Mouse (Mus musculus): Measurements from ENCODE around the gene Acsbg2. TPM values are rescaled to one million over a fixed set of nuclear protein-coding genes. Genes with fewer than 3 reads are reported as not detected.
A peak's percentile ranks its signal among the peaks of the same experiment; 100 is the strongest.

Gene Acsbg2
- polyA plus RNA-seq, 1 experiment from 2014 or later: not detected

DNA sequence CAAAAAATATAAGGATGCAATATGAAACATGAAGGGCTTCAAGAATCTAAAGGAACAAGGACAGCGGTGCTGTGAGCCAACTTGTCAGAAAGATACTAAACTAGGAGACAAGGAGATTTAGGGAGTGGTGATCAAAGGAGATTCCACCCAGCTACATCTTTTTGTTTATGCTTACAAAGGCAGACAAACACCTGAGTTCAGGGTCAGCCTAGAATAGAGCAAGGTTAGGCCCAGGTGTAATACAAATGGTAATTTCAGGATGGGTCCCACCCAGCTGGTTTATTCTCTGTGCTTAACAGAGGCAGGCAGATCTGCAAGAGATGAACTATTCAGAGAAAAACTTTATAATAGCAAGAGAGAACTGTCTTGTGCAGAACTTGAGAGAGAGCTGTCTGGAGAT is 40.9 kb downstream of the Acsbg2 start:
- WGBS: 92% methylated on average over 1 of the region's 1 CpGs
- H3K4me2 ChIP-seq (ENCODE audit: low read depth, low read length): no peak overlapping the region
- H3K4me3 ChIP-seq (ENCODE audit: low read depth, low read length): no peak overlapping the region
- no peak overlapping the region for H3K9ac ChIP-seq (replicated peaks; ENCODE audit: low read depth, low read length)
- H3K27ac ChIP-seq (ENCODE audit: low read depth, low read length): no peak overlapping the region
- ATAC-seq (ENCODE audit: low read depth): no peak
- H3K36me3 ChIP-seq (ENCODE audit: control insufficient read depth, insufficient read depth, low read length): no peaks in the 10 kb centered on the region
- no peaks in the 10 kb centered on the region for H3K9me3 ChIP-seq (ENCODE audit: control insufficient read depth, low read length)
- no peaks in the 10 kb centered on the region for H3K27me3 ChIP-seq (ENCODE audit: control insufficient read depth, insufficient read depth, low read length)
- H3K4me1 ChIP-seq (ENCODE audit: control insufficient read depth, insufficient read depth, low read length): 0 out of 2 replicates have a peak, but pooled peaks cover 5% of the 10 kb centered on the region

GRCm38 (mm10) chr17:56832918-56833317 is 41.3 kb downstream of the Acsbg2 start:
- Histone ChIP-seq H3K4me3 (ENCODE audit: low read depth, low read length) (no peak overlapping the region), H3K9me3 (ENCODE audit: control insufficient read depth, low read length) (no peaks in the 10 kb centered on the region), H3K27ac (ENCODE audit: low read depth, low read length) (no peak overlapping the region), H3K27me3 (ENCODE audit: control insufficient read depth, insufficient read depth, low read length) (no peaks in the 10 kb centered on the region), H3K36me3 (ENCODE audit: control insufficient read depth, insufficient read depth, low read length) (no peaks in the 10 kb centered on the region), H3K4me2 (ENCODE audit: low read depth, low read length) (no peak overlapping the region), H3K9ac (replicated peaks; ENCODE audit: low read depth, low read length) (no peak overlapping the region), H3K4me1 (ENCODE audit: control insufficient read depth, insufficient read depth, low read length) (0 out of 2 replicates have a peak, but pooled peaks cover 5% of the 10 kb centered on the region)
- ATAC-seq (ENCODE audit: low read depth): no peak
- 82% methylated on average over 1 of the region's 1 CpGs for WGBS

DNA sequence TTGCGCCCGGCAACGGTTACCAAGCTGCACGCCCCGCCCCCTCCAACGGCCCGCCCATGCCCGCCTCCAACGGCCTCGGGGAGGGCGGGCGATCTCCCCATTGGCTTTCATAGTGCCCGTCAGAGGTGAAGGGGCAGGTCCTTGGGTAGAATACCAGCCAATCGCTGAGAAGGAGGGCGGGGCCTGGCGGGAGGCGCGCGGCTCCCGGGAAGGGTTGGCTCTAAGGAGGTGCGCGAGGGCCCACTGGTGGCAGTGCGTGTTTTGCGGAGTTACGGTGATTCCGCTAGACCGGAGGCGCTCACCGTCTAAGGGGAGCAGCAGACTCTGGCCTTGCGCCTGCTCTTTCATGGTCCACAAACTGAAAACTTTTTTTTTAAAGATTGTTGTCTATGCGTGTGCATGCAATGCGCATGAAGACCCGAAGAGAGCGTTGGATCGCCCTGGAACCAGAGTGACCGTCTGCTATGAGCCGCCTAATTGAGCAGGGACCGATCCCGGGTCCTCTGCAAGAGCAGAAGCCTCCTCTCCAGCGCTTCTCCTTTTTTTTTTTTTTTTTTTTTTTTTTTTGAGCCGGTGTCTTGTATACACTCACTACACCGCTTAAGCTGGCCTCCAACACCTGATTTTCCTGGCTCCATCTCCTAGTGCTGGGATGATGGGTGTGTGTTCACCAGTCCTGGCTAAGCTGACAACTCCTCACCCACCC is 43.0 kb downstream of the Acsbg2 start:
- Histone ChIP-seq H3K27me3 (ENCODE audit: control insufficient read depth, insufficient read depth, low read length) (no peaks in the 10 kb centered on the region), H3K9me3 (ENCODE audit: control insufficient read depth, low read length) (no peaks in the 10 kb centered on the region), H3K27ac (ENCODE audit: low read depth, low read length) (no peak overlapping the region), H3K4me3 (ENCODE audit: low read depth, low read length) (peak overlapping the region; percentile 60), H3K36me3 (ENCODE audit: control insufficient read depth, insufficient read depth, low read length) (no peaks in the 10 kb centered on the region), H3K4me2 (ENCODE audit: low read depth, low read length) (peak overlapping the region; percentile 71), H3K4me1 (ENCODE audit: control insufficient read depth, insufficient read depth, low read length) (0 out of 2 replicates have a peak, but pooled peaks cover 5% of the 10 kb centered on the region), H3K9ac (replicated peaks; ENCODE audit: low read depth, low read length) (no peak overlapping the region)
- peak; percentile 98 for ATAC-seq (ENCODE audit: low read depth)
- under 1% methylated on average over 42 of the region's 42 CpGs for WGBS

DNA sequence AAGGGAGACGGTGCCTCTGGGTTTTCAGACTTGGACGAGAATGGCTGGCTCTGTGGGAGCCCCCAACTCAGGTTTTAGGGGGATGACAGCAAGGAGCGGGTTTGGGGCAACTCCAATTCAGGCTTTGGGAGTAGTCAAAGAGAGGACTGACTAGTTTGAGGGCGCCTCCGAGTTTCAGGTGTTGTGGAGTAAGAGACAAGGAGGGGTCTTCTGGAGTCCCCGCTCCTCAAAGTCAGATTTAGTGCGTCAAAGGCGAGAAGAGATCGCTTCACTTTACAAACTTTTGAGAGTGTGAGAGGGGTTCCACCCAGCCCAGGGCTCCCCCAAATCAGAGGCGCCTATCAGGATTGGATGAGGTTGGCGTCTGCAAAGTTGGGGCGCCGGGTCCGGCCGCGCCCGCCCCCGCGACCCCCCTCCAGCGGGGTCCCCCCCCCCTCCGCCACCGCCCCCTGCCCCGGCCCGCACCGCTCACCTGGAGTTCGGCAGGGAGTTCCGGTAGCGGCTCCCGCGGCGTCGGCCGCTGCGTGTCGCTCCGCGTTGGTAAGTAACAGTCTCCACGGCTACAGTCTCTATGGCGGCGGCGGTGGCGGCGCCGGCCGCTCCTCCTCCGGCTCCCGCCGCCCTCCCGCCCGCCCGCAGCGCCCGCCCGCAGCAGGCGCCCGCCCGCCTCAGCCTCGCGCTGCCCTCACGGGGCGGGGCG is 43.7 kb downstream of the Acsbg2 start, which contains the start of gene Rfx2:
Gene Rfx2, minus strand, starts transcription at position 603 of the 700 bp plus-strand sequence.
- WGBS: 0% methylated on average over 35 of the region's 62 CpGs
- no peaks in the 10 kb centered on the region for H3K27me3 ChIP-seq (ENCODE audit: control insufficient read depth, insufficient read depth, low read length)
- H3K9me3 ChIP-seq (ENCODE audit: control insufficient read depth, low read length): no peaks in the 10 kb centered on the region
- ATAC-seq (ENCODE audit: low read depth): no peak; the same call in 1 of the 2 replicates
- H3K4me1 ChIP-seq (ENCODE audit: control insufficient read depth, insufficient read depth, low read length): 0 out of 2 replicates have a peak, but pooled peaks cover 5% of the 10 kb centered on the region
- H3K9ac ChIP-seq (replicated peaks; ENCODE audit: low read depth, low read length): peak within 1 kb of the TSS; percentile 44
- no peak within 1 kb of the TSS for H3K27ac ChIP-seq (ENCODE audit: low read depth, low read length)
- H3K4me2 ChIP-seq (ENCODE audit: low read depth, low read length): peak within 1 kb of the TSS; percentile 71
- H3K4me3 ChIP-seq (ENCODE audit: low read depth, low read length): peak within 1 kb of the TSS; percentile 60
- H3K36me3 ChIP-seq (ENCODE audit: control insufficient read depth, insufficient read depth, low read length): no peaks in the 10 kb centered on the region

DNA sequence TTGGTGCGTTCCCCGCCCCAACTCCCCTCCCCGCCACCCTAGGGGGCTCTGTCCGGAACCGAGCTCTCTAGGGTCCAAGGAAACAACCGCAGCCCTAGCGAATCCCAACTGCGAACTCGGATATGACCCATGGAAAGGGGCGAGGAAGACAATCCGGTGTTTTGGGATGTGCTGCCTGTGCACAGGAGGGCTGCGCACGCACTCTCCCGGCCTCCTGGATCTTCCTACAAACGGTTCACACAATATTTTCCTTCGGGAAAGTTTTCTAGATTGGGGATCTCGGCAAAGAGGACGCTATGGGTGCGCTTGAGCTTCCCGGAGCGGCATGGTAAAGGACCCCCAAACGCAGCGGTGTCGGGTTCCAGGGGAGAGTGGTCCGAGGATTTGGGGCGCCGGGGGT is 44.5 kb downstream of the Acsbg2 start:
- under 1% methylated on average over 27 of the region's 27 CpGs for WGBS

GRCm38 (mm10) chr17:56829171-56829570 is 45.1 kb downstream of the Acsbg2 start:
- peak overlapping the region; percentile 71 for H3K4me2 ChIP-seq (ENCODE audit: low read depth, low read length)
- 0 out of 2 replicates have a peak, but pooled peaks cover 5% of the 10 kb centered on the region for H3K4me1 ChIP-seq (ENCODE audit: control insufficient read depth, insufficient read depth, low read length)
- H3K4me3 ChIP-seq (ENCODE audit: low read depth, low read length): peak overlapping the region; percentile 60
- WGBS: 27% methylated on average over 11 of the region's 11 CpGs
- no peaks in the 10 kb centered on the region for H3K36me3 ChIP-seq (ENCODE audit: control insufficient read depth, insufficient read depth, low read length)
- no peak overlapping the region for H3K9ac ChIP-seq (replicated peaks; ENCODE audit: low read depth, low read length)
- H3K9me3 ChIP-seq (ENCODE audit: control insufficient read depth, low read length): no peaks in the 10 kb centered on the region
- no peak for ATAC-seq (ENCODE audit: low read depth)
- no peak overlapping the region for H3K27ac ChIP-seq (ENCODE audit: low read depth, low read length)
- H3K27me3 ChIP-seq (ENCODE audit: control insufficient read depth, insufficient read depth, low read length): no peaks in the 10 kb centered on the region

More for the DNA sequence above, 44.5 kb downstream of the Acsbg2 start:
- H3K9me3 ChIP-seq (ENCODE audit: control insufficient read depth, low read length): no peaks in the 10 kb centered on the region
- H3K27me3 ChIP-seq (ENCODE audit: control insufficient read depth, insufficient read depth, low read length): no peaks in the 10 kb centered on the region
- no peak for ATAC-seq (ENCODE audit: low read depth)
- 0 out of 2 replicates have a peak, but pooled peaks cover 5% of the 10 kb centered on the region for H3K4me1 ChIP-seq (ENCODE audit: control insufficient read depth, insufficient read depth, low read length)
- peak overlapping the region; percentile 39; the same call in 1 of the 2 replicates for H3K9ac ChIP-seq (replicated peaks; ENCODE audit: low read depth, low read length)
- H3K36me3 ChIP-seq (ENCODE audit: control insufficient read depth, insufficient read depth, low read length): no peaks in the 10 kb centered on the region
- peak overlapping the region; percentile 60 for H3K4me3 ChIP-seq (ENCODE audit: low read depth, low read length)
- no peak overlapping the region for H3K27ac ChIP-seq (ENCODE audit: low read depth, low read length)
- peak overlapping the region; percentile 71 for H3K4me2 ChIP-seq (ENCODE audit: low read depth, low read length)

DNA sequence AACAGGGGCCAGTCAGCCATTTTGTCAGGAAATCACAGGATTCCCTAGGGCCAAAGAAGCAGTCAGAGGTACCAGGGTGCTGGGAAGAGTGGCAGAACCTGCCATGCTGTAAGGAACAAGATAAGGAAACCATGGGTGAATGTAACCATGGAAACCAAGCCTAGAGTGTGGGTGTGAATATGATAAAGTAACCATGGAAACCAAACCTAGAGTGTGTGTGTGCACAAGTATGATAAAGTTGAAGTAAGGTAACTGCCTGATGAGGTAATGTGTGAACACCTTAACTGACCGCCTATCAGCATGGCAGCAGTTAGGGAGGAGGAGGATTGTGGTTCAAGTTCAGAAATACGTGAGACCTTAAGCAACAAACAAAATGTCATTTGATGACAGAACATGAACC is 47.5 kb downstream of the Acsbg2 start:
- H3K36me3 ChIP-seq (ENCODE audit: control insufficient read depth, insufficient read depth, low read length): no peaks in the 10 kb centered on the region
- H3K4me2 ChIP-seq (ENCODE audit: low read depth, low read length): no peak overlapping the region
- H3K9ac ChIP-seq (replicated peaks; ENCODE audit: low read depth, low read length): no peak overlapping the region
- 0 out of 2 replicates have a peak, but pooled peaks cover 5% of the 10 kb centered on the region for H3K4me1 ChIP-seq (ENCODE audit: control insufficient read depth, insufficient read depth, low read length)
- ATAC-seq (ENCODE audit: low read depth): no peak
- H3K27me3 ChIP-seq (ENCODE audit: control insufficient read depth, insufficient read depth, low read length): no peaks in the 10 kb centered on the region
- 98% methylated on average over 2 of the region's 2 CpGs for WGBS
- H3K4me3 ChIP-seq (ENCODE audit: low read depth, low read length): no peak overlapping the region
- H3K27ac ChIP-seq (ENCODE audit: low read depth, low read length): no peak overlapping the region
- no peaks in the 10 kb centered on the region for H3K9me3 ChIP-seq (ENCODE audit: control insufficient read depth, low read length)

DNA sequence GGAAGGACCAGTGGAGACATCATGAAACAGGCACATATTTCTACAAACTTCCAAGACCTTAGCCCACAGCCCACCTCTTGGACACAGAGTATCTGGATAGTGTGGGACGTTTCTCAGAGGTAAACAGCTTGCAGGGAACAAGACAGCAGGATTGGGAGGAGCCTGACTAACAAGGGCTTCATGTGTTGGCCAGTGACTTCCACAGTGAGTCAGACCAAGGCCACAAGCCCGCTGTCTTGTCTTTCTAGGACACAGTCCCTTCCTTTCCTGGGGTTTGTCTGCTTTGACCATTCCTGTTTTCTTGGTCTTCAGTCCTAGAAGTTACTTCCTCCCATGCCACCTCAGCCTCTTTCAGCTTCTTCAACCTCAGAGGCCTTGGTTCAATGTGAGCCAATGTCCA is 50.9 kb downstream of the Acsbg2 start:
- 0 out of 2 replicates have a peak, but pooled peaks cover 3% of the 10 kb centered on the region for H3K4me1 ChIP-seq (ENCODE audit: control insufficient read depth, insufficient read depth, low read length)
- no peak overlapping the region for H3K27ac ChIP-seq (ENCODE audit: low read depth, low read length)
- no peaks in the 10 kb centered on the region for H3K9me3 ChIP-seq (ENCODE audit: control insufficient read depth, low read length)
- no peak overlapping the region for H3K4me3 ChIP-seq (ENCODE audit: low read depth, low read length)
- H3K4me2 ChIP-seq (ENCODE audit: low read depth, low read length): no peak overlapping the region
- ATAC-seq (ENCODE audit: low read depth): no peak
- H3K27me3 ChIP-seq (ENCODE audit: control insufficient read depth, insufficient read depth, low read length): no peaks in the 10 kb centered on the region
- H3K36me3 ChIP-seq (ENCODE audit: control insufficient read depth, insufficient read depth, low read length): no peaks in the 10 kb centered on the region
- 64% methylated on average over 2 of the region's 2 CpGs for WGBS
- no peak overlapping the region for H3K9ac ChIP-seq (replicated peaks; ENCODE audit: low read depth, low read length)

- ATAC-seq (ENCODE audit: low read depth): no peak
- 80% methylated on average over 2 of the region's 2 CpGs for WGBS
- Histone ChIP-seq H3K4me3 (ENCODE audit: low read depth, low read length) (no peak overlapping the region), H3K4me1 (ENCODE audit: control insufficient read depth, insufficient read depth, low read length) (0 out of 2 replicates have a peak, but pooled peaks cover 4% of the 10 kb centered on the region), H3K9ac (replicated peaks; ENCODE audit: low read depth, low read length) (no peak overlapping the region), H3K4me2 (ENCODE audit: low read depth, low read length) (no peak overlapping the region), H3K27me3 (ENCODE audit: control insufficient read depth, insufficient read depth, low read length) (no peaks in the 10 kb centered on the region), H3K9me3 (ENCODE audit: control insufficient read depth, low read length) (no peaks in the 10 kb centered on the region), H3K27ac (ENCODE audit: low read depth, low read length) (no peak overlapping the region), H3K36me3 (ENCODE audit: control insufficient read depth, insufficient read depth, low read length) (no peaks in the 10 kb centered on the region)
These were observed 51.9 kb downstream of the Acsbg2 start for GRCm38 (mm10) chr17:56822380-56822779.

All from neural tube, embryonic 14.5 days (tissue).